Mouse (Mus musculus) kidney, embryonic 15.5 days (tissue): Measurements from ENCODE around the gene Zfp867. TPM values are rescaled to one million over a fixed set of nuclear protein-coding genes. Genes with fewer than 3 reads are reported as not detected.

Source experiments
- ATAC-seq: fragments of 200-750 bp; cut with Nextera tagmentation; replicated peaks from 2 replicates; pipeline ENCODE4 v1.8.0; 2017; ENCODE audit warnings: moderate TSS enrichment; ENCODE audit not compliant: low FRiP score
- H3K27ac ChIP-seq: fragments of 300-500 bp; sonication (generic); 2 replicates; pipeline ENCODE4 v1.5.1; 2015; ENCODE audit warnings: mild to moderate bottlenecking, inconsistent platforms
- H3K27me3 ChIP-seq: fragments of 300-500 bp; sonication (generic); 2 replicates; pipeline ENCODE4 v1.6.1; 2015; ENCODE audit warnings: inconsistent platforms
- H3K36me3 ChIP-seq: fragments of 300-500 bp; sonication (generic); 2 replicates; pipeline ENCODE4 v1.6.1; 2015; ENCODE audit warnings: inconsistent platforms
- H3K4me1 ChIP-seq: fragments of 300-500 bp; sonication (generic); 2 replicates; pipeline ENCODE4 v1.6.1; 2015; ENCODE audit warnings: inconsistent platforms
- H3K4me2 ChIP-seq: fragments of 300-500 bp; sonication (generic); 2 replicates; pipeline ENCODE4 v1.6.1; 2015; ENCODE audit warnings: moderate library complexity, mild to moderate bottlenecking, inconsistent platforms
- H3K4me3 ChIP-seq: fragments of 300-500 bp; sonication (generic); replicated peaks from 2 replicates; pipeline ENCODE4 v1.5.1; 2015; ENCODE audit warnings: mild to moderate bottlenecking, inconsistent platforms
- H3K9ac ChIP-seq: fragments of 300-500 bp; sonication (generic); 2 replicates; pipeline ENCODE4 v1.6.1; 2015; ENCODE audit warnings: mild to moderate bottlenecking, inconsistent platforms
- H3K9me3 ChIP-seq: fragments of 300-500 bp; sonication (generic); replicated peaks from 2 replicates; pipeline ENCODE4 v1.6.1; 2016; ENCODE audit warnings: inconsistent platforms
- WGBS: fragments of 180-500 bp; shearing (Covaris S2); methylation state at CpG from one replicate; pipeline ENCODE4 v1.1.7; 2015; ENCODE audit warnings: mixed read lengths; 5-methylcytosine and 5-hydroxymethylcytosine counted together
- polyA plus RNA-seq: library from polyadenylated mRNA; unstranded; fragments of >200 nt; fragmentation: Nextera tagmentation; extraction: Ambion mirVana; gene quantifications from 2 replicates; pipeline ENCODE4 v1.2.1, GENCODE M21; 2015

Zfp867 gene
- polyA plus RNA-seq, 1 experiment from 2014 or later, result 8.2 TPM

- H3K4me1 ChIP-seq, result no peaks in the 10 kb centered on the region; the same call in 1 of the 2 replicates
- no peak overlapping the region for H3K27ac ChIP-seq
- H3K27me3 ChIP-seq, result no peaks in the 10 kb centered on the region
- no peak overlapping the region for H3K9ac ChIP-seq
- no peaks in the 10 kb centered on the region for H3K9me3 ChIP-seq
- H3K36me3 ChIP-seq, result peaks cover 58% of the 10 kb centered on the region
- no peak overlapping the region for H3K4me2 ChIP-seq
- no peak for ATAC-seq
- H3K4me3 ChIP-seq, result no peak overlapping the region
- WGBS, result 54% methylated on average over 5 of the region's 5 CpGs
These were observed 53.6 kb downstream of the Zfp867 start for GRCm38 (mm10) chr11:59418708-59419107.

GRCm38 (mm10) chr11:59412999-59413863 is 59.0 kb downstream of the Zfp867 start:
- 77% methylated on average over 13 of the region's 13 CpGs for WGBS
- peaks cover 22% of the 10 kb centered on the region for H3K36me3 ChIP-seq
- H3K4me3 ChIP-seq, result no peak overlapping the region
- no peak overlapping the region for H3K9ac ChIP-seq
- H3K4me1 ChIP-seq, result peaks cover 14% of the 10 kb centered on the region
- no peaks in the 10 kb centered on the region for H3K27me3 ChIP-seq
- H3K9me3 ChIP-seq, result no peaks in the 10 kb centered on the region
- H3K27ac ChIP-seq, result no peak overlapping the region
- no peak overlapping the region for H3K4me2 ChIP-seq
- no peak for ATAC-seq

GRCm38 (mm10) chr11:59412058-59412457 is 60.2 kb downstream of the Zfp867 start:
- Histone ChIP-seq H3K4me1 (peaks cover 14% of the 10 kb centered on the region), H3K9me3 (no peaks in the 10 kb centered on the region), H3K27ac (no peak overlapping the region), H3K4me2 (no peak overlapping the region), H3K36me3 (peaks cover 28% of the 10 kb centered on the region), H3K4me3 (no peak overlapping the region), H3K9ac (no peak overlapping the region), H3K27me3 (no peaks in the 10 kb centered on the region)
- no peak for ATAC-seq
- WGBS, result 80% methylated on average over 6 of the region's 6 CpGs

Other genes starting within 250 kb of the Zfp867 start
- 700 and 709 TPM in 2 replicates for gene Arf1, start 244.2 kb downstream of the Zfp867 start, polyA plus RNA-seq
- not detected in 2 replicates for gene Wnt3a, start 181.7 kb downstream of the Zfp867 start, polyA plus RNA-seq
- 1.6 and 2.1 TPM in 2 replicates for gene Wnt9a, start 165.5 kb downstream of the Zfp867 start, polyA plus RNA-seq
- gene Prss38, start 96.8 kb downstream of the Zfp867 start, polyA plus RNA-seq, result not detected in 2 replicates
- 13.7 and 13.9 TPM in 2 replicates for gene Jmjd4, start 22.4 kb downstream of the Zfp867 start, polyA plus RNA-seq
- gene Snap47, start 21.3 kb downstream of the Zfp867 start, polyA plus RNA-seq, result 111 and 112 TPM in 2 replicates
- gene Zkscan17, start 54.3 kb upstream of the Zfp867 start, polyA plus RNA-seq, result 26.5 and 29.2 TPM in 2 replicates
- 0.08 and 0.32 TPM in 2 replicates for gene Nlrp3, start 69.1 kb upstream of the Zfp867 start, polyA plus RNA-seq
- gene Olfr222, start 103.8 kb upstream of the Zfp867 start, polyA plus RNA-seq, result not detected in 2 replicates
- not detected in 2 replicates for gene Olfr223, start 120.8 kb upstream of the Zfp867 start, polyA plus RNA-seq
- gene Mprip, start 188.8 kb upstream of the Zfp867 start, polyA plus RNA-seq, result 46.7 and 51.3 TPM in 2 replicates